Mouse (Mus musculus) c-Kit-positive CD71-positive TER-119-negative erythroid progenitor cells, embryonic 14.5 days (primary cell): Measurements from ENCODE around the gene Ebf1.

ENCODE experiments used
- DNase-seq: peaks from one replicate; pipeline ENCODE4 v3.0.0-alpha.2; 2013; ENCODE audit warnings: low read depth

Gene Ebf1

DNA sequence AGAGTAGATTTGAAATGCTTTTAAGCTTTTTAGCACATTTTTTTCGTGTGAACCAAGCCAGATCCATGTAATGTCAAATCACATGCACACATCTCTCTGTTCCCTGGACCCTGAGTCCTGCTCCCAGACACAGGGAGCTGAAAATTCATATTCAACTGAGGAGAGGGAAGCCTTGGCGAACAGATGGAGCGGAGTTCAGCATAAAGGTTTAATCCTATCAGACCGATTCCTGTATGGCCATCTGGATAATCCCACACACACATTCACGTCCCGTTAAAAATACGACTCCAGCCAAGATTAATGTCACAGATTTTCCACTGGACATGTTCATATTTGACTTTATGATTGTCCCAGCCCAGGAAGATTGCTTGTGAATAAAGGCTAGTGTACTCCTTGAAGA lies 282.8 kb downstream of the Ebf1 start:
- no peak for DNase-seq

DNA sequence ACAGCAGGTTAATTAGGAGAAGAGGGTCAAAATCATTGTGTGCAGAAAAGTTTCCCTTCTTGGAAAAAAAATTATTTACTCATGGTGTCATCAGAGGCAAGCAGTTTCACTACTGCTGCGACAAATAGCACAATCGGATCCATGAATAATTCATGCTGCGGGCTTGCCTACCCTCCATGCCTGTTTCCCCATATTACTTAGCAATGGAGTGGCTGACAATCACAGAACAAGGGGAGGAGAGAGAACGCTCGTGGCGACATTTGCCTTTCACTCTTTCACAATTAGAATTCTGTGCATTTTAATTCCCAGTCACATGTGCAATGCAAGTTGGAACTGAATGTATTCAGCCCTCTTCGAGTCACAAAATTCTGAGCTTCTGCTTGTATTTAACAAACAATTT lies 283.4 kb downstream of the Ebf1 start:
- no peak for DNase-seq

DNA sequence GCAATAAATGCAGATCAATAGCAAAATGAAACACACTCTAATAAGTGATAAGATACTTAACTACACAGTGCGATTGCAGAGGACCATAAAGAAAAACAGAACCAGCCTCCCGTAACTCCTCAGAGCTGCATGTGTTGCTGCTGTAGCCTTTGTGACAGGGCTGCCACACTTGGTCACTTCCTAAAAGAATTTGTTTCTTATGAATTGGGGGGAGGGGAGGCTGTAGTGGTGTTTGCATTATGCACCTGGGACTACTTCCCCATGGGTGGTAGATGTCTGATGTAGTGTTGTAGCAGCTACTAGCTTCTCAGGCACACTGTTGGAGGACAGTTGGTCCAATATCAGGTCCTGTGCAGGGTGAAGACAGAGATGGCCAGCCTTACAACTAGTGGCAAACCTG lies 284.6 kb downstream of the Ebf1 start:
- no peak for DNase-seq

DNA sequence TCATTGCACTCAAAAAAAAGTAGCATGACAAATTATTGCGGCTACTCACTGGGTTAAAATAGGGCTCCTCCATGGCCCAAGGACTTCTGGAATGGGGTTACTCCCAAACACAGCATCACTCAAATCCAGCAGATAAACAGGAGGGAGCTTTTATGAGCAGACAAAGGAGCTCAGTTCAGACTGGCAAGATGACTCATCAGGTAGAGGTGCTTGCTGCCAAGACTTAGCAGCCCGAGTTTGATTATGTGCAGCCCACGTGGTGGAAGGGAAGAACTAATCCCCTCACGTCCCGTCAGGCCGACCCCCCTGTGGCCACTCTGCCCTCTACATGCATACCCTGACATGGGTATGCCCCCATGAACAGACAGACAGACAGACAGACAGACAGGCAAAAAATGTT lies 285.0 kb downstream of the Ebf1 start:
- DNase-seq, result no peak

DNA sequence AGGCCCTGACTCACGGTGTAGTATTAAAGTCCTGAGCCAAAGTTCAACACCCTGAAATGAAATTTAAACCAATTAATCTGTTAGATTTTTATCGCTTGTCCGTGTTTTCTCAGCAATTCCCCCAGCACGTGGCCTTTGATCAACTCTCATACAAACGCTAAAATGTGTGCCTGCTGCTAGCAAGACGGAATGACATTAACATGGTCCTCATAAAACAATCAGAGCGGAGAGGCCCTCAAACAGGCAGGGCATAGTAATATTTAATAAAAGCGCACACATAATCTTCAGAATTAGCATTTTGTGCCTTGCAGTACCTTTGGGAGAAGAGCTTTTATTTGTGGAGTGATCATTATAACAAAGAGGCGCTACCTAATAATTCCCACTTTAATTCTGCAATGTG lies 287.0 kb downstream of the Ebf1 start:
- no peak for DNase-seq

DNA sequence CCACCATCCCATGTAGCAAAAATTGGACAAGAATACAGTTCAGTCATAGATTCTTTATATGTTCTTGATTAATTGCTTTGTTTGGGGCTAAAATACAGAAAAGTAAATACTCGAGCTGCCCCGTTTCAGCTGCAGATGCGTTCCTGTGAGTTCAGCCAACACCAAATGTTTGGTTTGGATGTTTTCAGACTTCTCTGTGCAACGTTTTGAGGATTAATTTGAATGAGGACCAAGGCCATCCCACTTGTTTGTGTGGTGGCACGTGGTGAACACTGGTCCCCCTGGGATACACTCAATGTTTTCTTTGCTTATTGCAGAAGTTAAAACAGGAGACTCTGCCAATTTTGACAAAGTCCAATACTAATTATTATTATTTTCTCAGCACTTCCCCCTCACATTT lies 289.3 kb downstream of the Ebf1 start:
- DNase-seq, result no peak

DNA sequence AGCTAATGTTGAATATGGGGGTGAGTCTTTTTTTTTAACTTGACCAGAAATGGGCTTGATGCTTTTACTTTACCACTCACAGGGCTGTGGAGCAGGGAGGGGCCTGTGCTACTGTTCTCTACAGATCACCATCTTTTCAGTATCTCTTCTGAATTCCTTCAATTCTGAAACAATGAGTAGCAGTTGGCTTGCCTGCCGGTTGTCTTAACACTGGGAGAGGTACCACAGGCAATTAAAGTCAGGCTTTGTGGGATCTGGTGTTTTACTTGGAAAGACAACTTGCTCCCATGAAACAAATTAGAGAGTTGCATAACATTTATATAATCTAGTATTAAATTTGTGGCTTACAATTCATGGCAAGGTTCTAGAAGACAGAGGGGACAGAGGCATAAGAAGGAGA lies 294.6 kb downstream of the Ebf1 start:
- DNase-seq, result no peak

DNA sequence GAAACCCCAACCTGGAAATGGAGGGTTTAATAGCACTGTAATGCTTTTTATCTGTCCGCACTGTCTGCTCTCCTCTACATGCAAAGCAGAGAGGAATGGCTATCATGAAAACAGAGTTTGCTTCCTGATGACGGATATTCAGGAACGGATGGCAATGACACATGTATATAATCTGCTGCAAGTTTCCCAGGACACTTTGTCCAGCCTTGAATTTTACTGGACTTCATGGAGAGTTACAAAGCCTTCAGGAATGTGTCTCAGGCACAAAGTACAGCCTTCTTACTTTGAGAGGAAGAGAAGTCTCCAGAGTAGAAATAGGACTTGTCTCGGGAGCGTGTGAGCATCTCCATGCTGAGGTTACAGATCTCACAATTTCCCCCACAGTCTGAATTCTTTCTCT lies 296.7 kb downstream of the Ebf1 start:
- DNase-seq, result no peak

DNA sequence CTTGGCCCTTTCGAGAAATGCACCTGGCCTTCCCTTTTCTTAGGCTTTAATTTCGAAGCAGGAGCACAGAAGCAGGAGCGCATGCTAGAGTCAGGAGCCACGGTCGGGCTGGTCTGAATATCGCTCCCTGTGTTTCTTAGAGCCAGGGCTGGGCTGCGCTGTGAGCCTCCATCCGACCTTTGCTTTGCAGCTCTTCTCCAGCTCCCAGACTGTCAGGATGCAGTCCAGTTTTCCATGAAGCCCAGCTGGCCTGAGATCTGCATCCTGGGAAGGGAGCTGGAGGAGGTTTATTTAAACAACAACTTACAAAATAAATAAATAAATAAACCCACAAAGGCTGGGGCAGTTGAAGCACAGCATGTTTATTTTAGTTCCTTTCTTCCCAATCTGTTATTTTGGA lies 299.9 kb downstream of the Ebf1 start:
- DNase-seq, result no peak

DNA sequence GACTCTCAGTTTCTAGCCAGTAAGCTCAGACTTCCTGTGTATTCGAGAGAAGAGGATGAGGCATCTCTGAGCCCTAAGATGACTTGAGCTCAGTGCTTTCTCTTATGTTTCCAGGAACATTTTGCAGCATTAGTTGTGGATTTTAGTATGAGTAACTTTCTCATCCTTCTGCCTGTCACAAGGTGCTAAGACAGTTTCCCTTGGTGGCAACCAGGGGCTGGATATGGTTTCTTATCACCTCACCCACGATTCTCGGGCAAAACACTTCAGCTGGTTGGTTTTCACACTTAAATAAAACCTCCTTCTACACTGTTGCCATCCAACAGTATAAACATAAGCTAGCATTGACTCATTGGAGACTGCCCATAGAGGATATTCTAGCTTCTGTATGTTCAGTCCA lies 306.0 kb downstream of the Ebf1 start:
- no peak for DNase-seq

DNA sequence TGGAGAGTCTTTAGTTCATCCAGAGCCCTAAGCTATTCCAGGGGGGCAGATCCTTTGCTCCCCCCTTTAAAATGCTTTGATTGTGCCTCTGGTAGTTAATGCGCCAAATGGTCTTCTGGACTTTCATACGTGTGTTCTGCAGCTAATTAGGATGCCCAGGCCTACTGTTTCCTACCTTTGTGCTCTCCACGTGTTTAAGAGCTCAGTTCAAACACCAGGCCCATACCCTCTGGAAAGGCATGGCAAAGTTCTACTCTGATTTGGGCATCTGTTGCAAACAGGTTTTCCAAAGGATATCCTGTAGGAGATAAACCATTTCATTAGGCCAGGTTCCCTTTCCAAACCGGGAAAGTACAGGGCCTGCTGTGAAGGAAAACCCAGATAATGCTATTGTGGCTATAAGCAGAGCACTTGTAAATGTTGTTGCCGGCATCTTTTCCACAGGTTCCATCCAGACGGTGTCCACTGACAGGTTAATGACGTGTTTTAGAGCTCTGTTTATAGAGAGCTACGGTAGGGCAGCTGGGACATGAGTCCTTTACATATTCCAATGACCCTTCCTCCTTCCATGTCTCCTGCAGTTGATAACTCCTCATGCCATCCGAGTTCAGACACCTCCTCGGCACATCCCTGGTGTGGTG lies 306.9 kb downstream of the Ebf1 start:
- no peak for DNase-seq

DNA sequence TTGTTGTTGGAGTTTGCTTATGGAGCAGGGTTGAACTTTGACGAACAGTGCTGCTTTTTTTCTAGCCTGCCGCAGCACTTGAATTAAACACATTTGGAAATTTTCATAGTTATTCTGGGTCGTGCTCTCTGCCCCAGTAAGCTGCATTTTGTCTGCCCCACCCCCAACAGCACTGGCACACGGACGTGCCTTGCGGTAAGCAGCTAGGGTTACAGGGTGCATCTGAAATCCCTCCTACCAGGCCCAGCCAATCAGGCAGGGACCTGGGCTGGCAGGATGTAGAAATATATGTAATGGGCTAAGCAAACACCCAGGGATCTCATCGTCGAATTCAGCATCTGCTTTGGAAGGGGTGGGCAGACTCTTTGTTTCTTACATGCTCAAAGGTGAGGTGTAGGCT lies 307.8 kb downstream of the Ebf1 start:
- no peak for DNase-seq

DNA sequence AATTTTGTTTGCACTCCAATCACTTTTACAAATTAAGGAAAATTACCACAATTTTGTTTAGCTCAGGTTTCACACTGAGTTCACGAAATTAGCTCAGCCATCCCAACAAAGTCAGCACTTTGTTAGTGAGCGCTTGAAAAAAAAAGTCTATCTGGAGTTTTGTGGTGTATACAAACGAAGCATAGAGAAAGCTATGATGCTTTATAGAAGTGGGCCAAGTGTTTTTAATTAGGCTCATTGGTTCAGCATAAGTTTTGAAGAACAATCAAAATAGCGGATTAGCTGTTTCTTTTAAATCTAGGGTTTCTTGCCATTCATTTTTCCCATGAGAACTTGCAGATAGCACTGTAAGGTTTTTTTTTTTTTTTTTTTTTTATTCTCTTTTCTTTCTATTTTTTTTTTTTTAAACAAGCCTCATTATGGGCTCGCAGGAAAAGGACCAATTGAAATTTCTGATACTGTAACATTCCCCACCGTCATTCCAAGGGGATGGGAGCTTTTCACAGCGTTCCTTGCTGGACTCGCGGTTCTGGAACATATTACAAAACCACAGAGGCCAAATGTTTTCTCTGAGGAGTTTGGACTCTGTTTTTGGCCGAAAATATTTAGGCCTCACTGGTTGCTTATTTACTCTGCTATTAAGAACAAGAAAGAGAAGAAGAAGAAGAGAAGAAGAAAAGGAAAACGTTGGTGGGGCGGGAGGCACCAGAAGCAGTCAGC lies 308.8 kb downstream of the Ebf1 start:
- DNase-seq, result no peak

DNA sequence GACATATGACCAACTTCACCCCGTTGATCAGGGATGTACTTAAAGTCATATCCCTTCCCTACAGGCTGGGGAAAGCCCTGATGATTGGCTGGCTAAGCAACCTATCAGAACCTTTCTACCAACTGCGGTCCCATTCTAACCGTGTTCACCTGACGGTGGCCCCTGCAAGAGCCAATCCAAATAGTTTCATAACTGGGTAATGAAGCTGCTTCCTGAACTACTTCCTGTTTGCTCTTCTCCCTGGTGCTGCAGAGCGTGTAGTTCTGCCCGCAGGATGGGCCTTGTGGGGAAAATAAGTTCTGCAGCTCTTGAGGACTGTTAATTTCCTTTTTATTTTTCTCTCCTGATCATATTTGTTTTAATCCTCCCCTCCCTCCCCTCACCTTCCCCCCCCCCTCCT lies 311.3 kb downstream of the Ebf1 start:
- no peak for DNase-seq

DNA sequence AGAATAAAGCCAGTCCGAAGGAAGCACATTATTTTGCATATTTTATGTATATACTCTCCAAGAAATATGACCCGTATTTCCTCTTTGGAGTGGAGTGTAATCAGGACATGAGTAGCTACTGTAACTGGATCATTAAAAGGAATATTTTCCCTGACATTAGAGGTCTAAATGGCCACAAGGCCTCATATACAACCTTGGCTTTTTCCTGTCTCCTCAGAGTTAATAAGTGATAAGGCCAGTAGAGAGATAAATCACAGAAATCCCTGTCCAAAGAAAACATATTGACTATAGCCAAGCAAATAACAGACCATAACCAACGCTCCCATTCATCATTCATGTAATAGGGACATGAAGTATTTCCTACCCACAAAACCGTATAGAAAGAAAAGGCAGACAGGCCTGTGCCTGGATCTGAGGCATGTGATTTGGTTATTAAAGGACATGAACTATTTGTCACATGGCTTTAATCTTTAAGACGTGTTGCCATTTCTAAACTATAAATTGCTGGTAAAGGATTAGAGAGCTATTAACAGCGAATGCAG lies 315.9 kb downstream of the Ebf1 start:
- DNase-seq, result no peak

DNA sequence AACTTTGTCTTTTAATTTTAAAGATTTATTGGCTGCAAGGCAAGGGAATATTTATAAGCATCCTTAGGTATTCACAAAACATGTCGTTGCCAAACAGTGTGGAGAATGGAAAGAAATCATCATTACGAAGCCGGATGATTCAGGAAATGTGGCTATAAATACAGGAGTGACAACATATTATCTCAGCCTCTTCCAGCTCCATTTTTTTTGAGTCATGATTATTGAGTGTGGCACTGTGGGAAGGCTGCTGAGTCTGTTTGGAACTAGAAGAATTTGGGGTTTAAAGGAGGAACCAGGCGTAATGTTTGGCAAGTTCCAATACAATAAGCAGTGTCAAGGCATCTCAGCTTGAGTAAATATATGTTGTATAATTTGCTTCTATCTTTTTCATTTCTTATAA lies 326.7 kb downstream of the Ebf1 start:
- no peak for DNase-seq

DNA sequence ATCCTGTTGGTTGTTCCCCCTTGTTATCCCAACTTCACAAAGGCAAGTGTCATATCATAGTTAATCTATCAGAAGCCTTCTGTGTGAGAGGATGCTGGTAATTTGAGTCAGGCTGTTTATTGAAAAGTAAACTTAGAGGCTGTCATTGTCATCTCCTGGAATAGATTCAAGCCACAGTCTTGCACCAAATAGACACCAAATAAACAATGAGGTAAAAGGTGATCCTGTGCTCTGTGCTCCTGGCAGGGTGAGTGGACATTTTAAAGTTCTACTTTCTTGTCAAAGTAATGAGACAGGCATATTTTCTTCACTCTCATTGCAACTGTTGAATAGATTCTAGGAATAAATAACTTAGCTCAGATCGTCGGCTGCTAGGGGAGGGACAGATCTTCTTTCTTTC lies 327.3 kb downstream of the Ebf1 start:
- no peak for DNase-seq

DNA sequence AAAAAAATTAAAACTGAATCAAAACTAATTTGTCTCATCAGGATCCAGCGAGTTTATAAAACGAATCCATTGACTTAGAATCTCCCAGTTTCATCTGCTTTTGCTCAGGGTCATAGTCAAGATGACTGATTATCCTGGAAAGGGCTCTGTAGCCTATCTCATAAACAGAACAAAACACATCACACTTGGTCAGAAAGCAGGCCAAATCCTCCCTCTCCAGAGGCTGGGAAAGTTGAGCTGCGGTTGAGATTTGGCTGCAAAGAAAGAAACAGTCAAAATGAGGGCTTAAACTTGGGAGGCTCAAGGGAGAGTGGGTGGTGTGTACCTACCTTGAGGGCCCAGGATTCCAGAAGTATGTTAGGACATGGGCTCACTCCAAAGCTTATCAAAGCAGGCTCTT lies 329.5 kb downstream of the Ebf1 start:
- no peak for DNase-seq

DNA sequence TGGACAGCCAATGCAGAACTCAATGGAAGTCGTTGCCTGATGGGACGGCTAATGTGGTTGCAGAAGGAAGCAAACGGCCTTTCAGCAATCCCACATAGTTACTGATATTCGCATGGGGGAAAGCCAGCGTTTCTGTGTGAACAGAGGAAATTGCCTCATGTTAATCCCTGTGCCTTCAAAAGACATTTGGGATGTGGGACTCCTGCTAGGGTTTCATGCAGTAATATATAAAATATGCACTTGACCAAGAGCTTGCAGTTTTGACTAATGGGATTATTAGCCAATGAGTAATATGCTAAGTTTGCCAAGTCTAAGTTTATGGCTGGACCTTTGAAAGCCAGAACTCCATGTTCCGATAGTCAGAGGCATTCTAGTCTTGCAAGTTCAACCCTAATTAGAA lies 331.4 kb downstream of the Ebf1 start:
- DNase-seq, result no peak

DNA sequence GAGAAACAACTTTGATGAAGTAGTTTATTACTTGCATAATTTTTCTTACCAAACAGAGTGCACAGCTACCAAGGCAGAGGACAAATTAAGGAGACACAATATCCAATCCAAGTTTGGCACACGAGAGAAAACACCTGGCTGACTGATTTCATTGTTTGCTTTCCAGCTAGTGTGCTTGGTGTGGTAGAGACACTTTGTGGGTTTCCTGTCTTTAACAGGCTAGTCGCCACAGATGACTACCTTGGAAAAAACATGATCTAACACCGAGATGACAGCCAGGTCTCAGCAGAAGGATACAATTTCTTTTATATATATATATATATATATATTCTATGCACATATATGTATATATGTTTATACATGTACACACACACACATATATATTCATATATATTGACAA lies 332.0 kb downstream of the Ebf1 start:
- DNase-seq, result no peak

DNA sequence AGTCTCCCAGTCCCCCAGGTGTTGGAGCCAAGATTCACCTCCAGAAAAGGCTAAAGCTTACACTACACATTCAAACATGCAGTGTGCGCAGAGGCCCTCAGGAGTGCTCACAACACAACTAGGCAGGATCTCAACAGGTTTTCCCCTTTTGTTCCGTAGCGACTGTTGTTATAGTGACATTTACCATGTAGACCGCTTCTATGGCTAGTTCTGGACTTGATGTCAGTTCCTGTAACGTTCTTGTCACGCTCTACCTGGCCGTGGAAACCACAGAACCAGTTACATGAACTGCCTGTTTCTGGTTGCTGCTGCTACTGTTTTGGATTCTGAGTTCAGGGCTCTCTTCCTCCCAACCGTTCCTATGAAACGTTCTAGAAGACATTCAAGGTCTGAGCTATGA lies 333.2 kb downstream of the Ebf1 start:
- no peak for DNase-seq

DNA sequence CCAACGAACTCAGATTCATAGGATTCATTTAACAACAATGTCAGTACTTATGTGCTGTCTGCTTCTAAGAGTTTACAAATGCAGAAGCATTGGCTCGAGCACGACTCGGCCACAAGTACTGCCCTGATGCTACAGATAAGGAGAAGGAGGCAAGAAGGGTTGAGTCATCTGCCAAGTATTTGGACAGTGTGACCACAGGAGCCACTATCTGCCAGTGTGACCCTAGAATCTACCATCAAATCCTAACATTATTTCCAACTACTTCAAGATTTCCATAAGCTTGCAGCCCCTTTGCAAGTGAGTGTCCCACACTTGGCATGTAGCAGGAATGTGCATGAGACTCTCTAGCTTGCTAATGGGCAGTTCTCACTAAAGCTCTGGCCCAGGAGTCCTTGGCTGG lies 334.4 kb downstream of the Ebf1 start:
- no peak for DNase-seq

DNA sequence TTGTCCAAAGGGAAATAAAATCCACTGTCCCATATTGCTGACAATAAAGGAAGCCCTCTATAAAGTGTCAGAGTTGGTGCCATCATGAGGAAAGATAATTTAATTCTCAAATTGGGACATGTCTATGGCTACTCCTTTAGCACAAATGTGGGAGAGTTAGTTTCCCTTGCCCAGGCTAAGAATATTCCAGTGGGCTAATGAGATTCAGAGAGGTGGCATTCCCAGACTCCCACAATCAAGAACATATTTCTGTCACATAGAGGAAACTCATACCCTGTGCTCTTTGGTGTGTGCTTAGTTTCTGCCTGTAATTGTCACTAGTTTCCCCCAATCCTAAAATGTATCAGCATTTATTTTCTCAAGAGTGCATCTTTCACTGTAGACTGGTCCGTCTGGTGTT lies 336.2 kb downstream of the Ebf1 start:
- no peak for DNase-seq

DNA sequence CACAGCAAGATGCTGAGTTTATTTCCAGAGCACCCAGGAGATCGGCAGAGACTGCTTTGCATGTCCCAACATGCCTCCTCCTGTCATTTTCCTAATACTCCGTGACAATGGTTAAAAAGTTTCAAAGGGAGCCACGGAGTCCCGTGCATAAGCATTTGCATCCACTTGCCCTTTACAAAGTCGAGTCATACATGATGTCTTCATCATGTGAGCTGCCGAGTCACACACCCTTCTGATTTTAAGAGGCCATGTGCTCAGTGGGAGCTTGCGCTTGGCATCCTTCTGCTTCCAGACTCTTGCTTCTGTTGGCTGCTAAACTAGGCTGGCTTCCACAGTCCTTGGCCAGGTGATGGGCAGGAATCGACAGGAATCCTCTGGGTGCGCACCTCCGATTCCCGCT lies 336.7 kb downstream of the Ebf1 start:
- no peak for DNase-seq
